Mouse (Mus musculus): Measurements from ENCODE around the gene Tubgcp6. TPM values are rescaled to one million over a fixed set of nuclear protein-coding genes. Genes with fewer than 3 reads are reported as not detected.

The Tubgcp6 gene
- polyA plus RNA-seq, 1 experiment from 2014 or later: 3.3 TPM

- Histone ChIP-seq H3K4me2 (ENCODE audit: low read depth, low read length) (no peak overlapping the region), H3K27me3 (ENCODE audit: insufficient read depth, low read length) (peaks cover 84% of the 10 kb centered on the region), H3K9ac (replicated peaks) (no peak overlapping the region), H3K4me3 (ENCODE audit: low read depth, low read length) (no peak overlapping the region), H3K9me3 (ENCODE audit: low read length) (no peaks in the 10 kb centered on the region), H3K36me3 (replicated peaks; ENCODE audit: insufficient read depth, low read length) (no peaks in the 10 kb centered on the region), H3K4me1 (ENCODE audit: insufficient read depth) (peaks cover 11% of the 10 kb centered on the region), H3K27ac (ENCODE audit: low read depth) (no peak overlapping the region)
- ATAC-seq (no peak), DNase-seq (no peak)
- WGBS (ENCODE audit: insufficient replicate concordance): 67% methylated on average over 24 of the region's 24 CpGs
- TF ChIP-seq CTCF (IDR thresholded peaks at IDR 0.05; ENCODE audit: low read depth) (no peak), EP300 (IDR thresholded peaks at IDR 0.05; ENCODE audit: low read depth) (no peak)
Measured at GRCm38 (mm10) chr15:89145813-89146350, 23.0 kb upstream of the Tubgcp6 start.

- Histone ChIP-seq H3K9ac (replicated peaks) (no peak overlapping the region), H3K4me3 (ENCODE audit: low read depth, low read length) (no peak overlapping the region), H3K4me2 (ENCODE audit: low read depth, low read length) (no peak overlapping the region), H3K27ac (ENCODE audit: low read depth) (no peak overlapping the region), H3K36me3 (replicated peaks; ENCODE audit: insufficient read depth, low read length) (no peaks in the 10 kb centered on the region), H3K4me1 (ENCODE audit: insufficient read depth) (peaks cover 18% of the 10 kb centered on the region), H3K27me3 (ENCODE audit: insufficient read depth, low read length) (peaks cover 89% of the 10 kb centered on the region), H3K9me3 (ENCODE audit: low read length) (no peaks in the 10 kb centered on the region)
- TF ChIP-seq EP300 (IDR thresholded peaks at IDR 0.05; ENCODE audit: low read depth) (no peak), CTCF (IDR thresholded peaks at IDR 0.05; ENCODE audit: low read depth) (no peak)
- ATAC-seq (no peak), DNase-seq (no peak)
- WGBS (ENCODE audit: insufficient replicate concordance): 55% methylated on average over 11 of the region's 11 CpGs
Measured at GRCm38 (mm10) chr15:89144965-89145364, 22.1 kb upstream of the Tubgcp6 start.

GRCm38 (mm10) chr15:89143134-89143533 lies 20.2 kb upstream of the Tubgcp6 start:
- Histone ChIP-seq H3K36me3 (replicated peaks; ENCODE audit: insufficient read depth, low read length) (no peaks in the 10 kb centered on the region), H3K27me3 (ENCODE audit: insufficient read depth, low read length) (peaks cover 89% of the 10 kb centered on the region), H3K4me1 (ENCODE audit: insufficient read depth) (peaks cover 14% of the 10 kb centered on the region), H3K4me2 (ENCODE audit: low read depth, low read length) (no peak overlapping the region), H3K9ac (replicated peaks) (no peak overlapping the region), H3K27ac (ENCODE audit: low read depth) (no peak overlapping the region), H3K4me3 (ENCODE audit: low read depth, low read length) (no peak overlapping the region), H3K9me3 (ENCODE audit: low read length) (no peaks in the 10 kb centered on the region)
- ATAC-seq (no peak), DNase-seq (no peak)
- 38% methylated on average over 2 of the region's 2 CpGs for WGBS (ENCODE audit: insufficient replicate concordance)
- TF ChIP-seq CTCF (IDR thresholded peaks at IDR 0.05; ENCODE audit: low read depth): no peak
- TF ChIP-seq EP300 (IDR thresholded peaks at IDR 0.05; ENCODE audit: low read depth): no peak

- no peaks in the 10 kb centered on the region for H3K36me3 ChIP-seq (replicated peaks; ENCODE audit: insufficient read depth, low read length)
- TF ChIP-seq EP300 (IDR thresholded peaks at IDR 0.05; ENCODE audit: low read depth) (no peak), CTCF (IDR thresholded peaks at IDR 0.05; ENCODE audit: low read depth) (no peak)
Measured at GRCm38 (mm10) chr15:89141905-89142304, 19.0 kb upstream of the Tubgcp6 start.

GRCm38 (mm10) chr15:89141443-89141842 lies 18.5 kb upstream of the Tubgcp6 start:
- no peak for ATAC-seq
- DNase-seq: no peak
- H3K36me3 ChIP-seq (replicated peaks; ENCODE audit: insufficient read depth, low read length): no peaks in the 10 kb centered on the region
- H3K27ac ChIP-seq (ENCODE audit: low read depth): no peak overlapping the region
- no peak overlapping the region for H3K4me3 ChIP-seq (ENCODE audit: low read depth, low read length)
- no peak overlapping the region for H3K9ac ChIP-seq (replicated peaks)
- no peak overlapping the region for H3K4me2 ChIP-seq (ENCODE audit: low read depth, low read length)
- H3K9me3 ChIP-seq (ENCODE audit: low read length): no peaks in the 10 kb centered on the region
- 23% methylated on average over 5 of the region's 5 CpGs for WGBS (ENCODE audit: insufficient replicate concordance)
- H3K4me1 ChIP-seq (ENCODE audit: insufficient read depth): peaks cover 12% of the 10 kb centered on the region
- TF ChIP-seq CTCF (IDR thresholded peaks at IDR 0.05; ENCODE audit: low read depth): no peak
- TF ChIP-seq EP300 (IDR thresholded peaks at IDR 0.05; ENCODE audit: low read depth): no peak
- H3K27me3 ChIP-seq (ENCODE audit: insufficient read depth, low read length): peaks cover 83% of the 10 kb centered on the region

More at GRCm38 (mm10) chr15:89141905-89142304, 19.0 kb upstream of the Tubgcp6 start:
- no peak for DNase-seq
- Histone ChIP-seq H3K9ac (replicated peaks) (no peak overlapping the region), H3K27me3 (ENCODE audit: insufficient read depth, low read length) (peaks cover 86% of the 10 kb centered on the region), H3K9me3 (ENCODE audit: low read length) (no peaks in the 10 kb centered on the region), H3K4me3 (ENCODE audit: low read depth, low read length) (no peak overlapping the region), H3K4me1 (ENCODE audit: insufficient read depth) (peaks cover 14% of the 10 kb centered on the region), H3K27ac (ENCODE audit: low read depth) (no peak overlapping the region), H3K4me2 (ENCODE audit: low read depth, low read length) (no peak overlapping the region)
- ATAC-seq: no peak
- WGBS (ENCODE audit: insufficient replicate concordance): 37% methylated on average over 4 of the region's 4 CpGs

- TF ChIP-seq EP300 (IDR thresholded peaks at IDR 0.05; ENCODE audit: low read depth) (no peak), CTCF (IDR thresholded peaks at IDR 0.05; ENCODE audit: low read depth) (no peak)
- ATAC-seq (peak; percentile 12; the same call in 1 of the 2 replicates), DNase-seq (no peak)
- no peaks in the 10 kb centered on the region for H3K36me3 ChIP-seq (replicated peaks; ENCODE audit: insufficient read depth, low read length)
- peaks cover 12% of the 10 kb centered on the region for H3K4me1 ChIP-seq (ENCODE audit: insufficient read depth)
- H3K9ac ChIP-seq (replicated peaks): peak within 1 kb of the TSS; percentile 30; the same call in 1 of the 2 replicates
- H3K27ac ChIP-seq (ENCODE audit: low read depth): no peak within 1 kb of the TSS
- no peaks in the 10 kb centered on the region for H3K9me3 ChIP-seq (ENCODE audit: low read length)
- H3K27me3 ChIP-seq (ENCODE audit: insufficient read depth, low read length): peaks cover 79% of the 10 kb centered on the region
- peak within 1 kb of the TSS; percentile 47 for H3K4me3 ChIP-seq (ENCODE audit: low read depth, low read length)
- WGBS (ENCODE audit: insufficient replicate concordance): 2% methylated on average over 21 of the region's 21 CpGs
- peak within 1 kb of the TSS; percentile 67 for H3K4me2 ChIP-seq (ENCODE audit: low read depth, low read length)
Measured at GRCm38 (mm10) chr15:89140659-89141252, 17.8 kb upstream of the Tubgcp6 start, which contains the start of gene Mapk12. Gene Mapk12 (minus strand): TSS chr15:89140703.
